Mouse (Mus musculus) brain, embryonic 14.5 days (tissue): ENCODE data around the gene Pno1. TPM values are rescaled to one million over a fixed set of nuclear protein-coding genes. Genes with fewer than 3 reads are reported as not detected.

Source experiments
- DNase-seq: peaks from one replicate; pipeline ENCODE4 v3.0.0-alpha.2; 2011; ENCODE audit warnings: low read depth
- CTCF ChIP-seq: fragments of 200-500 bp; IDR thresholded peaks from 2 replicates; pipeline ENCODE4 v1.5.1; 2012; ENCODE audit warnings: inconsistent platforms, mild to moderate bottlenecking, moderate library complexity, borderline replicate concordance; ENCODE audit not compliant: insufficient read depth, insufficient read length; ENCODE audit errors: extremely low read depth
- POLR2A ChIP-seq: fragments of 200-500 bp; IDR thresholded peaks from 2 replicates; pipeline ENCODE4 v1.6.1; 2012; ENCODE audit warnings: mild to moderate bottlenecking, inconsistent platforms, borderline replicate concordance; ENCODE audit not compliant: poor library complexity, insufficient read depth, insufficient read length, severe bottlenecking; ENCODE audit errors: extremely low read depth
- polyA plus RNA-seq: library from polyadenylated mRNA; depleted of rRNA; stranded (reverse); fragments of >200 nt; gene quantifications from 2 replicates; pipeline ENCODE4 v1.2.3, GENCODE M21; 2012

Pno1 gene
- polyA plus RNA-seq, 1 experiment, result 13.9 TPM

DNA sequence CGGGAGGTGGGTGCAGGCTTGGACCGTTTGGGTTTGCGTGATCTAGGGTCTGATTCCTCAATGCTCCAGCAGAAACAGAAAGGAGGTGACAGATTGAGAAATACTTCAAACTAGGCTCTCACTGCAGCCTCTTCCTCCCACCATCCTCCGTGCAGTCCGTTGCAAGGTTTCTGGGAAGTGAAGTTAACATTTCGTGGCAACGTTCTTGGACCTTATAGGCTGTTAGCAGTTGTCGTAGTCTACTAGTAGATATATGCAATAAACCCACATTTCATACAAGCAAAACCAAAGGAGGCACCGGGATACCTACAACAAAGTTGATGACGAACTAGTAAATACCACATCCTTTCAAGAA is 750 bp upstream of the Pno1 start:
- no peak for DNase-seq

DNA sequence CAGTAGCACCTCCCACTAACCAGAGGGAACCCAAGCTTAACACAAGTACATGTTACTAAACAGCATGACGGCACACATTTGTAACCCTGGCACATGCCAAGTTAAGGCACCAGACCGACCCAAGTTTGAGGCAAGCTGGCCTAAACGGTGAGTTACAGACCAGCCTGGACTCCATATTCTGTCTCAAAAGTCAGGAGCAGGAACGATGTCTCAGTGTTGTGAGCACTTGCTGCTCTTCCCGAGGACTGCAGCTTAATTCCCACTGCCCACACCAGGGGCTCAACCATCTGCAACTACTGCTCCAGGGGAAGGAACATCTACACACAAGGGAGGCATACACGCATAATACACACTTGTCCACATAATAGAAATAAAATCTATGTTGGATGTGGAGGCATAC is 8.9 kb downstream of the Pno1 start:
- TF ChIP-seq CTCF (no peak), POLR2A (no peak)

More for the DNA sequence above, 750 bp upstream of the Pno1 start:
- TF ChIP-seq CTCF, result no peak
- no peak for TF ChIP-seq POLR2A

DNA sequence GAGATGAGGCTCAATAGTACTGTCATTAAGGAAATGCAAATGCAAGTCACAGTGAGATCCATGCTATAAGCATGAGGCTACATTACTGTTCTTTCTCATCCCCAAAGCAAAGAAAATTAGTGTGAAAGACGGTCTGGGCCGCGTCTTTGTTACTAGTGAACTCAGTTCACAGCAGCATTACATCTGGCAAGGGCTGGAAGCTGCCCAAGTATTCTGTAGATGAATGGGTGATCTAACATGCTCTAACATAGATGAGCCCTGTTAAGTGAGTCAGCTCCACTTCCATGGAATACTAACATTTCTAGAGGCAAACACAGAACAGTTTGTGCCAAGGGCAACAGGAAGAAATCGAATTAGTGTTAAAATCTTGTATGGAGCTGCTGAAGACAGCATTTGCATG is 10.4 kb downstream of the Pno1 start:
- no peak for TF ChIP-seq CTCF
- no peak for TF ChIP-seq POLR2A

More for the DNA sequence above, 8.9 kb downstream of the Pno1 start:
- DNase-seq, result no peak

DNA sequence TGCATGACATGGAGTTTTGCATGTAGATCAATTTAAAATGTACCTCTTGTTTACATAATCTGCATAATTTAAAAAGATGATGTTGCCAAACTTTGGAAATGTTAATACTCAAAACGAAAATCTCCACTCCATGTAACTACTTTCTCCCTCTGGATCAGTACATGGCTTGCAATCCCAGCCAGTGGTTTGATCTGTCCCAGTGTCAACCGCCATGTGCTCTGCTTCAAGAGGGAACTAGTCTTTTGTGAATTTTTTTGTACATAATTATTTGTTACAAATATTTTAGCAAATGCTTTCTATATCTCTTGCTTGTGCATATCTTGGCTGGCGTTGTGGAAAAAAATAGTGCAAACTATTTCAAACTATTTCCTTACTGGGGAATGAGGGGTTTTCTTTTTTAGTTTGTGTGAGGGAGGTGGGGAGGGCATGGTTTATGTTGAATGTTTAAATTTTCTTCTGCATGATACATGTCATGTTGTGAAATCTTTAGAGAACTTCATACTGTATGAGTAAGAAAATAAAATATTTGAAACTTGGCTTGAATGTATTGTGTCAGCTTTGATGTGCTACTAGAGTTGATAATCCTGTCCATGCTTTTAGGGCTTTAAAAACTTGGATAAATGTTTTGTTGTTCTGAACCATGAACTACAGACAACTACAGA is 11.4 kb downstream of the Pno1 start:
- TF ChIP-seq POLR2A (no peak), CTCF (no peak)
- DNase-seq, result no peak

More for the DNA sequence above, 10.4 kb downstream of the Pno1 start:
- DNase-seq, result no peak

DNA sequence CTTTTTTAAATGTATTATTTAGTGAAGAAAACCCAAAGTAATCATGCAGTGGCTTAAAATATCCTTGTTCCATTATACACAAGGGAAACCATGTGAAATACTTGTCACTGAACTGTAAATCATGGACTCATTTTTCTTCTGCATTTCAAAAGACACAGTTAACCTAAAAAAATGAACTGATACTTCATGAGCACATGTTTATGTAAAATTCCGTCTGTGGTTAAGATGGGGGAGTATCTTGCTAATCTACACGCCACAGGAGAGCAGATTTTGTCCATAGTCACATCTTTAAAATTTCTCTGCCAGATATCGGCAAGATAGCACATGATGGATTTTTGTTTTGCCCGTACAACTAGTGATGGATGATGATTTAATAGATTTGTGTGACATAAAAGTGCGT is 12.2 kb downstream of the Pno1 start:
- no peak for DNase-seq
- TF ChIP-seq POLR2A (no peak), CTCF (no peak)

DNA sequence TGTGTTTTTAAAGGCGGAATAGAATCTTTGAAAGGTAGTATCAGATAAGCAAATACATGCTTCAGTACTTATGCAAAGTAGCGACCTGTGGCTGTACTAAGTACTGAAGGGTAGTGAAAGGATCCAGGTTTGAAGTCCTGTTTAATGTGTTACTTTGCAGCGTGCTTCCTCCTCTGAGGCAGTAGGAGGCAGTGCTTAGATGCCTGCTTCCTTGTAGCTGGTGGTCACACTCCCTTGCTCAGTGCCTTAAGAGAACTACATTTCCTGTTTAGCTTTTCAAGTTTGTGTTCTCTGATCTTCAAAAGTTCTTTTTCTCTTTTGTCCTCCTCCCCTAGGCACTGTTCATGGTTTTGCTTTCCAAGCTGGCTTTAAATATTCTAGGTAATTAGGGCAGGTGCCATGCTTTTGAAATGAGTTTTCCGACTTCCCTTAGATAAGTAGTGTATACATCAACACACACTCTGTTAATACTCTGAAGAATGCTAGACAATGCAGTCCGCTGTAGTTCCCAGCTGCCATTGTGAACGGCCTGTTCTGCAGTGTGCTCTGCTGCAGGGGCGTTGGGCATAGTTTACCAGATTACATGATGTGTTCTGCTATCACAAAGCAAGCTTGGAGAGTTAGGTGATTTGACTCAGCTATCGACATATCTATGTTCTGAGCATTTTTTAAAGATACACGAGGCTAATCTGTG is 19.1 kb downstream of the Pno1 start:
- DNase-seq, result peak; percentile 17
- peak; percentile 30; the same call in 1 of the 2 replicates for TF ChIP-seq CTCF
- no peak for TF ChIP-seq POLR2A

DNA sequence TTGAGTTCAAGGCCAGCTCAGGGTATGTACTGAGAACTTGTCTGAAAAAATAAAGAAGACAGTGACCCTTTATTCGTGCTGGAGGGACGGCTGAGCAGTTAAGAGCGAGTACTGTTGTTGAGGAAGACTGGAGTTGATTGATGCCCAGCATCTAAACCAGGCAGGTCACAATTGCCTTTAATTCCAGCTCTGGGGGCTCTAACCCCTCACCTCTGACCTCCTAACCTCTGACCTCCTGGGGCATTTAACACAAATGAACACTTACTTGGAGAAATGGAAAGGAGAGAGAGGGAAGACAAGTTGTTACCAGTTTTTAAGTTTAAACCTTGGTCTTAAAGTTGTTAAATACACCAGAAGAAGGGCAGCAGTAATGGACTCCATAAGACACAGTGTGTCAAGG is 22.6 kb downstream of the Pno1 start:
- no peak for TF ChIP-seq CTCF
- TF ChIP-seq POLR2A, result no peak
- no peak for DNase-seq

DNA sequence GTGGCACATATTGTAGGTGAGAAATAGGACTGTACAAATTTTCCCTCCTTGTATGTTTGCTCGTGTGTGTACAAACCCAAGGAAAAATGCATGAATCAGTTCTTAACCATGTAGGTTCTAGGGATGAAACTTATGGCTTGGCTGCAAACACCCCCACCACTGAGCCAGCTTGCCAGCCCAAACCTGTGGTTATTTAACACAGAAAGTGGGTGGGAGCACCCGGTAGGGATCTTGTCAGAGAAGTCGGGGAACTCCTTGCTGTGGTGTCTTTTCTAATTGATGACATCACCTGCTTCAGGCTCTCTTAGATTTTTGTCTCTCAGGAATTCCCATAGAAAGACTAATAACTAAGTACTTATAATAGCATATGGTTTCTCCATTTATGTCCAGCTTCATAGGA is 23.7 kb downstream of the Pno1 start:
- TF ChIP-seq POLR2A, result no peak
- no peak for TF ChIP-seq CTCF
- no peak for DNase-seq

DNA sequence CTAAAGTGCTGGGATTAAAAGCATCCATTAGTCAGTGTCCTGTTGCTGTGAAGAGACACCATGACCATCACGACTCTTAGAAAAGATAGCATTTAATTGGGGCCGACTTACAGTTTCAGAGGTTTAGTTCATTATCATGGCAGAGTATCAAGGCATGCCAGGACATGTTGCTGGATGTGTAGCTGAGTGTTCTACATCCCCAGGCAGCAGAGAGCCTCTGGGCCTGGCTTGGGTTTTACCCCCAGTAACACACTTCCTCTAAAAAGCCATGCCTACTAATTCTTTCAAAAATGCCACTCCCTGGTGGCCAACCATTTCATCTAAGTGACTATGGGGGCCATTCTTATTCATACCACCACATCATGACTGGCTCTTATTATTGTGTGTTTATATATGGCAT is 28.2 kb downstream of the Pno1 start:
- TF ChIP-seq POLR2A (no peak), CTCF (no peak)
- no peak for DNase-seq

DNA sequence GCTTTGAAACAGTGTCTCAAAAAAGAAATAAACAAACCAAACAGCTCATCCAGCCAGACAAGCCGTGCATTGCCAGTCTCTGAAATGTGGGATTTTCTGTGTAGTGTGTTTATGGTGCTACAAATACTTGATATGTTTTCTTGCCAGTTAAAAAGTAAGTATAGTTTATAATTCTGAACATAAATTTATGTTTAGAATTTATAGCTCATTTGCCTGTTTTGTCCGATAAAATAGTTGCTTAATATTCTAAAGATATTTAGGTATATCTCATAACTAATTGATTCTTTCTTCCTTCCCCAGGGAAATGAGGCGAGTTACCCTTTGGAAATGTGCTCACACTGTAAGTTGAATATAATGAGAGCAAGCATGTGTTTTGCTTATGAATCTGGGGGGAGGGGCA is 29.6 kb downstream of the Pno1 start, which contains the start of gene Wdr92:
Gene Wdr92 (plus strand): TSS at position 301 of the 400 bp plus-strand sequence.
- TF ChIP-seq POLR2A (no peak), CTCF (no peak)
- DNase-seq, result peak; percentile 9

DNA sequence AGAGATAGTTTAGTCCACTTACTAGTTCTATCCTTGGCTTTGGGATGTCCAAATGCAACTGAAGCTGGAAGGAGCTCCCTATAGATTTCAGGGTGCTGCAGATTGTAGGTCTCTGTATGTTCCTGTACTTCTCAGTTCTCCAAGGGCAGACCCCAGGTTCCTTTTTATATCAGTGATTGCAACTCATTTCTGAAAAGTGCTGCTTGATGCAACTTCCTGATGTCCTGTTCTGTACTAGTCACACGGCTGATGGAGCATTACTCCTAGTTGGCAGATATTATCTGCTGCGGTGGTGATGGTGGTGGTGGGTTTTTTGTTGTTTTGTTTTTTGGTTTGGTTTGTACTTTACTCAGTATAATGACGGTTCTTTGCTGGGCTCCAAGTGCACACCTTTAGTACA is 30.6 kb downstream of the Pno1 start:
- no peak for DNase-seq
- no peak for TF ChIP-seq POLR2A
- no peak for TF ChIP-seq CTCF

DNA sequence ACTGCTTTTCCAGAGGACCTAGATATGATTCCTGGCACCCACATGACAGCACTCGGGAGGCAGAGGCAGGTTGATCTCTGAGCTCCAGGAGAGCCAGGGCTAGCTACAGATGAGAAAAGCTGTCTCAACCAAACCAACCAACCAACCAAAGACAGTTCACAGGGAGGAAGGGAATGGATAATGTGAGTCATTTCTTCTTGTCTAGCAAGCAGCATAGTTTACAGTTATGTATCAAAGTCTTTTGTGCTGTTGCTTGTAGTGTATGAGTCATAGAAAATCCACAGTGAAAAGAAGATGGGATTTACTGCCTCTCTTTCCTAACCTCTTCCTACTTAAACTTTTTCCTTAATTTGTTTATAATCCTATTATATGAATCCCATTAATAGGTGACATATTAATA is 34.7 kb downstream of the Pno1 start:
- no peak for DNase-seq
- TF ChIP-seq POLR2A, result no peak
- TF ChIP-seq CTCF, result no peak

DNA sequence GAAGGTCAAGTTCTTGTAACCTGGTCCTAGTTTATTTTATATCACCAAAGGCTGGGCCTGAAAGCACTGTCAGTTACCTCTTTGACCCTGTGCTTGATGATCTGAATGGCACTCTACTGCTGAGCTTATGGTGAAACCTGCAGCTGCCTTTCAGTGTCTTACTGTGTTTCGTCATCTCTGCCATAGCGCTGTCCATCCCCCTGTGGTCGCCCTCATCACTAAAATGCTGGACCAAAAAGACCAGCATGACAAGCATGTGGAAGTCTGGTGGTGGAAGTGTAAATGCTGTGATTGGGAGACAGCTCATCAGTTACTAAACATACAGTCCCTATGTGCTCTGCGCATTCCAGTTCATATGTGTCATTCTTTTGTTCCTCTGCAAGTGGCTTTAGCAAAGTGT is 39.1 kb downstream of the Pno1 start:
- TF ChIP-seq POLR2A (no peak), CTCF (no peak)
- no peak for DNase-seq
